In genomic region chr6:84014961-84015683, GRCm38 (mm10) we compare ENCODE assay signal across 7 mouse cellular contexts. TPM values are rescaled to one million over a fixed set of nuclear protein-coding genes. Genes with fewer than 3 reads are reported as not detected.
DNase-seq lines count a peak whose midpoint lies in the region; ATAC-seq and TF ChIP-seq lines count a peak whose summit lies in the region.
"Not testable (repeated sequence)": the region's sequence is repeated elsewhere in the genome, so short reads cannot be mapped to it uniquely, and the experiment has no call there.

No protein-coding gene starts in this region.

- peak; percentile 62 for ATAC-seq in heart, postnatal 0 days (ENCODE audit: insufficient read depth, low read depth)
- ATAC-seq in kidney, embryonic 14.5 days (ENCODE audit: low FRiP score, low TSS enrichment) = peak; percentile 32; the same call in 1 of the 2 replicates

- peaks cover 44% of the 10 kb centered on the region for H3K4me1 ChIP-seq in heart, postnatal 0 days (ENCODE audit: control insufficient read depth, insufficient read depth)
- peaks cover 13% of the 10 kb centered on the region for H3K4me1 ChIP-seq in kidney, embryonic 14.5 days (ENCODE audit: control insufficient read depth, insufficient read depth, low read length)
- H3K4me1 ChIP-seq in liver, adult 2 months (ENCODE audit: control insufficient read depth, insufficient read depth, low read length) = not testable (repeated sequence)

- not testable (repeated sequence) for H3K9me3 ChIP-seq in heart, postnatal 0 days (replicated peaks; ENCODE audit: control insufficient read depth, low read length); kidney, embryonic 14.5 days (ENCODE audit: control insufficient read depth, low read length)

- intact Hi-C loops in gastrocnemius, adult 2 months (cut with DNase I) = not testable (repeated sequence)

- WGBS in heart, postnatal 0 days = 20% methylated on average over 4 of the region's 4 CpGs
- WGBS in kidney, embryonic 14.5 days = 53% methylated on average over 4 of the region's 4 CpGs
- 58% methylated on average over 4 of the region's 4 CpGs for WGBS in liver, adult 2 months

- not testable (repeated sequence) for H3K79me2 ChIP-seq in liver, adult 2 months (ENCODE audit: control insufficient read depth, insufficient read depth, low read length)

- H3K9ac ChIP-seq in heart, postnatal 0 days (replicated peaks; ENCODE audit: low read depth, low read length); kidney, embryonic 14.5 days (ENCODE audit: low read depth, low read length); liver, adult 2 months (ENCODE audit: low read depth, low read length): not testable (repeated sequence)

- peak; percentile 54 for DNase-seq in MN1 (ENCODE audit: low spot score)
- peak; percentile 18 for DNase-seq in brain, embryonic 14.5 days (ENCODE audit: low read depth)
- peak; percentile 69 for DNase-seq in gastrocnemius, adult 2 months
- peak; percentile 72 for DNase-seq in heart, postnatal 0 days (ENCODE audit: low spot score)
- peak; percentile 32 for DNase-seq in liver, adult 2 months (ENCODE audit: extremely low read depth, low read depth, low spot score)
- peak; percentile 45 to 57 for DNase-seq in lung, postnatal 4 days

- H3K4me2 ChIP-seq in heart, postnatal 0 days (ENCODE audit: low read depth, low read length); kidney, embryonic 14.5 days (replicated peaks; ENCODE audit: low read depth, low read length): not testable (repeated sequence)

- not testable (repeated sequence) for TF ChIP-seq EP300 in heart, postnatal 0 days (IDR thresholded peaks at IDR 0.05; ENCODE audit: low read depth)

- not testable (repeated sequence) for TF ChIP-seq POLR2A in brain, embryonic 14.5 days (IDR thresholded peaks at IDR 0.05; ENCODE audit: borderline replicate concordance, extremely low read depth, insufficient read depth, insufficient read length, poor library complexity, severe bottlenecking); liver, adult 2 months (IDR thresholded peaks at IDR 0.05; ENCODE audit: extremely low read depth, insufficient read depth, low read length)

- not testable (repeated sequence) for TF ChIP-seq CTCF in brain, embryonic 14.5 days (IDR thresholded peaks at IDR 0.05; ENCODE audit: borderline replicate concordance, extremely low read depth, insufficient read depth, insufficient read length)
- peak; percentile 55 for TF ChIP-seq CTCF in gastrocnemius, adult 2 months (IDR thresholded peaks at IDR 0.05)
- TF ChIP-seq CTCF in heart, postnatal 0 days (IDR thresholded peaks at IDR 0.05; ENCODE audit: low read depth) = peak; percentile 56
- TF ChIP-seq CTCF in liver, adult 2 months (IDR thresholded peaks at IDR 0.05; ENCODE audit: low read depth, low read length) = peak; percentile 28

- H3K36me3 ChIP-seq in heart, postnatal 0 days (replicated peaks; ENCODE audit: control insufficient read depth, insufficient read depth, low read length); kidney, embryonic 14.5 days (ENCODE audit: control insufficient read depth, insufficient read depth, low read length); liver, adult 2 months (ENCODE audit: control insufficient read depth, insufficient read depth, low read length): not testable (repeated sequence)

- not testable (repeated sequence) for H3K27me3 ChIP-seq in heart, postnatal 0 days (ENCODE audit: control insufficient read depth, insufficient read depth, low read length); kidney, embryonic 14.5 days (ENCODE audit: control insufficient read depth, insufficient read depth, low read length); liver, adult 2 months (ENCODE audit: control insufficient read depth, insufficient read depth, low read length)

- not testable (repeated sequence) for H3K4me3 ChIP-seq in gastrocnemius, adult 2 months; heart, postnatal 0 days (ENCODE audit: low read depth, low read length); kidney, embryonic 14.5 days (ENCODE audit: low read length); liver, adult 2 months (ENCODE audit: insufficient read depth, low read depth, low read length)

- peak overlapping the region; percentile 53 for H3K27ac ChIP-seq in gastrocnemius, adult 2 months
- peak overlapping the region; percentile 59 for H3K27ac ChIP-seq in heart, postnatal 0 days (ENCODE audit: low read depth)
- H3K27ac ChIP-seq in kidney, embryonic 14.5 days (ENCODE audit: low read depth, low read length) = peak overlapping the region; percentile 37; the same call in 1 of the 2 replicates
- H3K27ac ChIP-seq in liver, adult 2 months (replicated peaks; ENCODE audit: insufficient read depth, low read depth, low read length) = not testable (repeated sequence)

RNA-seq across cellular contexts. Expression of gene Dysf, which starts 6.7 kb away (rescaled TPM):
- polyA plus RNA-seq in brain, embryonic 14.5 days (2012; rRNA removed) = 2.8 and 3.9 TPM in 2 replicates
- total RNA-seq in gastrocnemius, adult 2 months (2021) = 10 to 100 TPM; 70.1 to 76.4 TPM
- 20.2 and 21.9 TPM in 2 replicates for total RNA-seq in heart, postnatal 0 days (2014; rRNA removed; ENCODE audit: low replicate concordance)
- polyA plus RNA-seq in heart, postnatal 0 days (2015; fragmentation: Nextera tagmentation; extraction: Ambion mirVana) = 14.1 and 15.0 TPM in 2 replicates
- 12.4 and 17.3 TPM in 2 replicates for polyA plus RNA-seq in kidney, embryonic 14.5 days (2014; fragmentation: Nextera tagmentation; extraction: Ambion mirVana)
- 2.4 and 4.5 TPM in 2 replicates for total RNA-seq in liver, adult 2 months (2014; rRNA removed)
- polyA plus RNA-seq in liver, adult 2 months (2012; rRNA removed) = 2.8 and 3.3 TPM in 2 replicates

Comparison
In these comparisons a context has a peak if more than half of its experiments do, and no peak if none do; other contexts are left out.
1. DNase-seq: peak in every context shown above with its lines; median percentile 72 in heart, postnatal 0 days; 69 in gastrocnemius, adult 2 months; 54 in MN1; 51 in lung, postnatal 4 days; 32 in liver, adult 2 months; 18 in brain, embryonic 14.5 days.